Mouse (Mus musculus) gastrocnemius, postnatal 10 days (tissue): ENCODE measurements around the gene D330020A13Rik. TPM values are rescaled to one million over a fixed set of nuclear protein-coding genes. Genes with fewer than 3 reads are reported as not detected.
A peak's percentile ranks its signal among the peaks of the same experiment; 100 is the strongest.
"Not testable (repeated sequence)": the region's sequence is repeated elsewhere in the genome, so short reads cannot be mapped to it uniquely, and the experiment has no call there.

Source experiments
- DNase-seq: peaks from one replicate; pipeline ENCODE4 v3.0.0; 2021; ENCODE audit warnings: mixed read lengths
- long read RNA-seq, 2 experiments: library from polyadenylated mRNA; stranded (forward); transcript quantifications; one replicate each; pipeline ENCODE4 v2.0.0; 2021
- total RNA-seq, 2 experiments: library from RNA; stranded (reverse); gene quantifications; 2 replicates each; pipeline ENCODE4 v1.2.3; 2021

Gene D330020A13Rik
- total RNA-seq = under 1 TPM in 1 of 2 experiments, not detected in 1; 0.41 TPM
- long read RNA-seq, experiment 1 = 0 reads
- long read RNA-seq, experiment 2 = 0 reads

DNA sequence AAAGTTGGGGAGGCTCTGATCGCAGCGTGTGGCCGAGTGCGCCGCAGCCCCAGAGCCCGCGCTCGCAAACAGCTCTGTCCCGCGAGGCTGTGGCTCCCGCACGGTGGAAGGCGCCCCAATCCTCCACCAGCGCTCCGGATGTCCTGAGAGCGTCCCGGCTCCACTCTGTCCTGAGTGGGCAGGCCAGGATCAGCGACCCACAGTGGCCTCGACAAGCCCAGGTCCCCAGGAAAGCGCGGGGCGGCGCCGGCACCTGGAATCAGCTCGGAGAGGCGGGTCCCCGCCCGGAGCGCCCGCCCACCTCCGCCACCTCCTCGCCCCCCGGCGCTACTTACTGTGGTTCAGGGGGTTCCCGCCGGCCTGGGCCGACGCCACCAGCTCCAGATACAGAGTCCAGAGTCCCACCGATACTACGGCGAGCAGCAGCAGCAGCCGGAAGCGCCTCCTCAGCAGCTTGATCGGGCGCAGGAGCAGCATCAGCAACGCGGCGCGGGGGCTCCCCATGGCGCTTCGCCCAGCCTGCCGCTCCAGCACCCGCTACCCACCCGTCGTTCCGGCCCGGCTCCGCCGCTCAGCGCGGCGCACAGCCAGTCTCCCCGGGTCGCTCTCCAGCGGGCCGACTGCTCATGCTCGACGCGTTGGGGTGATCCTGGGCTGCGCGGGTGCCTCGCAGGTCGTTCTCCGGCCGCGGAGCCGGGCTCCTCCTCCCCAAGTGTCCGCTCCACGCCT lies at the start of gene D330020A13Rik, which contains the start of gene B4galnt3:
D330020A13Rik (plus strand) TSS at position 309 of the 729 bp plus-strand sequence.
B4galnt3 (minus strand) TSS at position 504 of the 729 bp plus-strand sequence.
- DNase-seq = peak; percentile 33

DNA sequence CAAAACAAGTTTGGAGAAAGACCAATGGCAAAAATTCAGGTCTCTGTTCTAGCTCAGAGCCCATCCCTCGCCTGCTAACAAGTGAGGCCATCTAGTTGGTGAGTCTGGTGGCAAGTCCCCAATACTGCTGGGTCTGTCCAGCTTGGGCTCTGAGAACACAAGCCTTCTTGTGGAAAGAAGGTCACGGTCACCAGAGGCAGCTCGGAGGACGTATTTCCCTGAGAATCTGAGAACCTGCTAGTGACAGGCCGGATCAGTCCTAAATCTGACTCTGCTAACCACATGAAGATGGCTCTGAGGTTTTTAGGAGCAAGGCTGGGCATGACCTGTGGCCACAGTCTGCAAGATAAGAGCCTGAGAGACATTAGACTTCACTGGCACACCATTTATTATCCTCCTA lies 47.5 kb upstream of the D330020A13Rik start:
- DNase-seq = no peak

- no peak for DNase-seq
Measured at GRCm38 (mm10) chr6:120249831-120250230, 44.3 kb upstream of the D330020A13Rik start.

- no peak for DNase-seq
Measured at GRCm38 (mm10) chr6:120251010-120251409, 43.2 kb upstream of the D330020A13Rik start.

GRCm38 (mm10) chr6:120252741-120253140 lies 41.4 kb upstream of the D330020A13Rik start:
- DNase-seq = no peak

DNA sequence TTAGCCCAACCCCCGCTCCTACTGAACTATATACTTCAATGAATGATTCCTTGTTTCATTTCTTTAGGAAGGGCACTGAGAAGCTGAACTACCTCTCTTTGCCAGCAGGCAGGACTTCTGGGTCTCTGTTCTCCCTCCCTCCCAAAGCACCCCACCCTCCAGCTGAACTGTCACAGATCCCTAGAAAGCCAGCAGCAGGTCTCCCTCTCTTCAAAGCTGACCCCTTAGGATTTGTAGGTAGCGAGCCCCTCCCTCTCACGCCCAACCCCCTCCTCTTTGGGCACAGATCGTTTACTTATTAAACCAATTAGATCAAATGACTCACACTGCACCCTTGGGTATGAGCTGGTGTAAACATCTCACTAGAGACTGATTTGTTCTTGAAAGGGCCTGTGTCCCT lies 39.5 kb upstream of the D330020A13Rik start:
- DNase-seq = no peak

DNA sequence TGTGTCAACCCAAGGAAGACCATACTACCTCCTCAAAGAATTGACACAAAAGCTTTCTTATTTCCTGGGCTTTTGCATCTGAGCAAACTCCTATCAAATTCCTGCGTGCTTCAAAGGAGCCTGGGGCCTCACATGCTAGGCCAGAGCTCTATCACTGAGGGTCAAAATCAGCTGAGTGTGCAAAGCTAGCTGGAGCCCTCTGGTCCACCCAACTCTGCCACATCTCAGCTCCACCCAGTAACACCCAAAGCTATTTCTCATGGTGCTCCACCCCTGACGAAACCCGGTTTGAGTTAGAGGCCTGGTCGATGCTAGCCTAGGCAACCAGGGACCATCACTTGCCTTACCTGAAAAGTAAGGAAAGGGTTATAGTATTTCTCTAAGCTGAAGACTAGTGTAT lies 39.0 kb upstream of the D330020A13Rik start:
- DNase-seq = no peak

DNA sequence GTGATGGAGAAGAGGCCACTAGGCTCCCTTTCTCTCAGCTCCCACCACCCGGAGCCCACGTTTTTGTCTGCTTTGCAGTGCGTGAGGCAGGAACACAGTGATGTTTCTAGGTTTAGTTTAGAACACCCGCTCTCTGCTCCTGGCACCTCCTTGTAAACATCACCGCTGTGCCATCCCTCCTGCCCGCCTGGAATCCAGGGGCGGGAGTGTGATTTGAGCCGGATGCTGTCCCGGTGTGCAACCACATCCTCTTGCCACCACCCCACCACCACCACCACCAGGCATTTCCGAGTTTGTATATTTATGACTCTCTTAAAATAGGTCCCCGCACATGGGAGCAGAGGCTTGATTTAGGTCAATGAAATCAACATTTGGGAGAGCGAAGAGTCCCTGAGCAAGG lies 38.5 kb upstream of the D330020A13Rik start:
- no peak for DNase-seq

DNA sequence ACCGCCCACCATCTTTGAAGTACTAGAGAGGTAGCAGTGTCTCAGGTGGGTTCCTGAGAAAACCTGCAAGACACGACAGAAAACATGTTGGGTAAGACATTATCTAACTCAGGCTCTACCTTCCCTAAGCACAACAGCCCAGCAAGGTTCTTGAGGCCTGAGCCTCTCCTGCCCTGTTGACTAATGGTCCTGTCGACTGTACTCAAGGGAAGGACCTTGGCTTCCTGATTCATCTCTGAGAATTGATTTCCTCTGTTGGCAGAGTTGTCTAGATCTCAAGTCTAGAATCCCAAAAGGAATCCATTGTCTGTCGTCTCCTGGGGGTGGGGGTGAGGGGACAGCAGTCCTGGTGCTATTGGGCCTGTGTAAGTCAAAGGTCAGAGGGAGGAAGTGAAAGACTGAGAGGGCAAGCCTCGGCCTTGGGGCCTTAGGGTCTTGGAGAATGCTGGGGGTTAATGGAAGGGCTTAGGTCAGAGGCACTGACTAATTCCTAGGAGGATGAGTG lies 37.7 kb upstream of the D330020A13Rik start:
- DNase-seq = no peak

GRCm38 (mm10) chr6:120259481-120259880 lies 34.7 kb upstream of the D330020A13Rik start:
- DNase-seq = no peak

DNA sequence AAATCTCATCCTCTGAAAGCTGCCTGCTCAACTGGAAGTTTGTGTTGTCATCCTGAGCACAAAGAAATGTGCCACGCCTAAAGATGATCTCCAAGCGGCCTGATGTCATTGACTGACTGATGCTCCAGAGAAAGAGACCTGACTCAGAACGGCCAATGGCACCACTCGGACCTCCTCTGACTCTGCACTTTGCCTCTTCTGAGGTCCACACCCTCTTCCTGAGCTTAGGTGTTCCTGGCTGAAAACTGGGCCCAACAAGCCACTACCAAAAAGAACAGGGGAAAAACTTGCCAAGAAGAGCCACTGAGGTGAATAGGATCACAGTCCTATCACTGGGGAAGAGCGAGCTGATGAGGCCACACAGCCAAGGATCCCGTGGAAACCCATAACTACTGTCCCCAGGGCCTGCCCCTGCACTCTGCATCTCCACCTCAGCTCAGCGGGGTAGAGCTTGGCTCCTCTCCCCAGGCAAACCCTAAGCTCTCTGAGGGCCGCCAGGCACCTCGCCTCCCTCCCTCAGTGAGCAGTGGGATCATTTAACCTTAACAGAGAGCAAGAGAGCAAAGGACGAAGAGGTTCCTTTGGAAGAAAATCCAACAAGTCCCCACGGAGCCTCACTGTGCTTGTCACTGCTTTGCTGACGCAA lies 31.2 kb upstream of the D330020A13Rik start:
- DNase-seq = no peak

- no peak for DNase-seq
Measured at GRCm38 (mm10) chr6:120263608-120264007, 30.6 kb upstream of the D330020A13Rik start.

GRCm38 (mm10) chr6:120264151-120264550 lies 30.0 kb upstream of the D330020A13Rik start:
- no peak for DNase-seq

DNA sequence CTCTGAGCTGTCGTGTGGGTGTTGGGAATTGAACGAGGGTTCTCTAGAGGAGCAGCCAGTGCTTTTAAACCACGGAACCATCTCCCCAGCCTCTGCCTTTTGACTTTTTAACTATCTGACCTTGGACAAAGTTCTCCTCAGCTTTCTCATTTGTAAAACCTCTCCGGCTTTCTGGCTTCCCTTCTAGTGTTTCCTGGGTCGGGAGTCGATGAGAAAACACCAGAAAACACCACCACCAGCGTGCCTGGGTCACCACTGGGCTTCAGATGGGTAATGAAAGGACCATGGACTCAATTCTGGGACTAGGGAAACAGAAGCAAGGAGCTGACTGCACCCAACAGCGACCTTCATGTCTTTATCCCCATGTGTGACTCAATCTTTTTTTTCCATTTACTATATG lies 20.0 kb upstream of the D330020A13Rik start:
- DNase-seq = no peak

DNA sequence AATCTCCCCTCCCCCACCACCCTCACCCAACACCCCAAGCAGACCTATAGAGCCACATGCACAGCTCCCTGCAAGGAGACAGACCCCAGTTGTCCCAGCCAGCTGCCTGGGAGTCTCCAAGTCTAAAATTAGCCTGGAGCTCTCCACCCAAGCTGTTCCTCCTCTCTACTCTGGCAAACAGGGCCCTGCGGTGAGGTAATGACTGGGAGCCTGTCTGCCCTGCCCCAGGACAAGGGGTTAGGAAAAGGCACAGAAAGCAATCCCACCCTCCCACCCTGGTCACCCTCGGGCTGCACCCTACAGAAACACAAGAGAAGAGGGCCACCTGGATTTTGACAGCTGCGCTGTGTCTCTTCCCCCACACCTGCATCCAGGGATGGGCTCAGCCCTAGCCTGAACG lies 19.3 kb upstream of the D330020A13Rik start:
- peak; percentile 33 for DNase-seq

DNA sequence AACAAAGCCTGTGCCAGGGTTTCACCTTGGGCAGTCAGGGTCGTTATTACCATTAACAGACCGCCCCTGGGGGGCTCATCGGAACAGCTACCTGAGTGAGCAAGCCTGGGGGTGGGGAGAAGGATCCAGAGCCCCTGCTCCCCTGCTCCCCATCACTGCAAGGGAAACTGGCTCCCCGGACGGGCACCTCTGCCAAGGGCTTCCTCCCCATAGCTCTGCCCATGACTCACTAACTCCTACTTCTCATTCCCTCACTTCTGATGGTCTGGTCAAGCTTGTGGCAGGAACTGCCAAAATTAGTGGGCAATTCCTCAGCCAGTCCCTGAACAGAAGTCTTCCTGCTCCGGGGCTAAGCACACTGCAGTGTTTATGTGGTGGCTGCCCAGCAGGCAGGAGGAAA lies 18.9 kb upstream of the D330020A13Rik start:
- DNase-seq = peak; percentile 24

DNA sequence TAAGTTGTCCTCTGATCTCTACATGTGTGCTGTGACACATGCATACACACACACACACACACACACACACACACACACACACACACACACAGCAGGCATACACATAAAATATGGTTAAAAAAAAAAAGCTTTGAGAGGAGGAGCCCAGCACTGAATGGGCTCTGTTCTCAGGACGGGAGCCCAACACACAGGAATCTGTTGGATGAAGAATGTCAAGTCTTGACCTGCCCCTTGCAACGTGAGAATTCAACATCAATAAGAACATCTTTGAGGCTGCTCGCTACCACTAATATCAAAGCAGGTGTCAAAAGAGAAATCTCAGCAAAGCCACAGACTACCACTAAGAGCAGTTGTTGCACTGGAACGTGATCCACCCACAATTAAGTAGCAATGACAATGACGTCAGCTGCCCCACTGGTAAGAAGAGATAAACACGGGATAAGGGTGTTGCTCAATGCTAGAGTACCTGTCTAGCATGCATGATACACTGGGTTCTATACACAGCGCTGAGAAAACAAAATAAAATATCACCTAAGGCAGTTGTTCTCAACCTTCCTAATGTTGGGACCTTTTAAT lies 17.2 kb upstream of the D330020A13Rik start:
- no peak for DNase-seq

GRCm38 (mm10) chr6:120287279-120287678 lies 6.9 kb upstream of the D330020A13Rik start:
- DNase-seq = no peak

- no peak for DNase-seq
Measured at GRCm38 (mm10) chr6:120288541-120288940, 5.6 kb upstream of the D330020A13Rik start.

- DNase-seq = no peak
Measured at GRCm38 (mm10) chr6:120289430-120289829, 4.7 kb upstream of the D330020A13Rik start.

DNA sequence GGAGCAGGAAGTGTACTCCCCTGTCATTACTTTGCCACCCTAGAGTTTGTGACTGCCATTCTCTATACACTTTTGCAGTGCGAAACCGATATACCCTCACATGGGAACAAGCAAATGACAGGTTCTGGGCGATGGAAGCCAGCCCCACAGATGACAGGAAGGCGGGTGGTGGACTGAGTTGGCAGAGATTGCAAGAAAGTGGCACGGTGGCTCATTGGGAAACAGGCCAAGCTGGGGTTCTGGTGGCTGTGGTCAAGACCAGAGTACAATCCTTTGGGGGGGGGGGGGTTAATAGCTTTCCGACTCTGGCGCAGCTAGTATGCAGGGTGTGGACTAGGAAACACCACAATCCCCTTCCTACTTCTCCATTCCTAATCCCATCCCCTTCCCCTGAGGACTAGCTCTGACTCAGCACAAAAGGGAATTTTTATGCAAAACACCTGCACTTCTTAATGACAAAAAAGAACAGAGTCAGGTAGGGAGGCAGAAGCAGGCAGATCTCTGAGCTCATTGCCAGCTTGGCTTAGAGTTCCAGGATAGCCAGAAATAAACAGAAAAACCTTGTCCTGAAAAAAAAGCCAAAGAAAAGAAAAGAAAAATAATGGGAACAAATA lies 2.7 kb upstream of the D330020A13Rik start:
- no peak for DNase-seq

GRCm38 (mm10) chr6:120294785-120295133 lies 595 bp downstream of the D330020A13Rik start:
- no peak for DNase-seq

GRCm38 (mm10) chr6:120296589-120296988 lies 2.4 kb downstream of the D330020A13Rik start:
- not testable (repeated sequence) for DNase-seq
